Mouse (Mus musculus) gastrocnemius, adult 18-20 months (tissue): ENCODE data around the gene Phlpp1. TPM values are rescaled to one million over a fixed set of nuclear protein-coding genes. Genes with fewer than 3 reads are reported as not detected.
"Not testable (repeated sequence)": the region's sequence is repeated elsewhere in the genome, so short reads cannot be mapped to it uniquely, and the experiment has no call there.

ENCODE experiments used
- DNase-seq: peaks from one replicate; pipeline ENCODE4 v3.0.0; 2021; ENCODE audit warnings: low spot score
- total RNA-seq, 2 experiments: library from RNA; stranded (reverse); gene quantifications; 2 replicates each; pipeline ENCODE4 v1.2.3; 2021

Gene Phlpp1
- total RNA-seq, 2 experiments from 2014 or later: 7.5 to 8.2 TPM

DNA sequence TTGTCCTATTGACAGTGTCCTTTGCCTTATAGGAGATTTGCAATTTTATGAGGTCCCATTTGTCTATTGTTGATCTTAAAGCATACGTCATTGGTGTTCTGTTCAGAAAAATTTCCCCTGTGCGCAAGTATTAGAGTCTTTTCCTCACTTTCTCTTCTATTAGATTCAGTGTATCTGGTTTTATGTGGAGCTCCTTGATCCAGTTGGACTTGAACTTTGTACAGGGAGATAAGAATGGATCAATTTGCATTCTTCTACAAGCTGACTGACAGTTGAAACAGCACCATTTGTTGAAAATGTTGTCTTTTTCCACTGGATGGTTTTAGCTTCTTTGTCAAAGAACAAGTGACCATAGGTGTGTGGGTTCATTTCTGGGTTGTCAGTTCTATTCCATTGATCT is 140.3 kb downstream of the Phlpp1 start:
- DNase-seq: not testable (repeated sequence)

DNA sequence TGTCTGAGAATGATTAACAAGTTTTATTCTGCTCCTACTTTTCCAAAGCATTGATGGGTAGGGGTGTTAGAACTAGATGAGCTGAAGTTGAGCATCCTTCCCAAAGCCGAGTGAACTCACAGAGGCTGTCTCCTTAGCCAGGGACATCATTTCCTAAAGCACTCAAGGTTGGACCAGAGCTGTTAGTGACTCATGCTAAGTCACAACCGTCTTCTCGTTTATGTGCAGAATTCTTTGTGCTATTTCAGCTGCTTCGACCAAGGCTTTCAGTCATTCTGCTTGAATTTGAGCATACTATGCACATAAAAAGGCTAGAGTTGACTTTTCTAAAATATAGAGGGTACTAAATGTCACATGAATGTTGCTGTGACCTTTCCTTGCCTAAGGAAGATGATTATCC is 142.9 kb downstream of the Phlpp1 start:
- no peak for DNase-seq

DNA sequence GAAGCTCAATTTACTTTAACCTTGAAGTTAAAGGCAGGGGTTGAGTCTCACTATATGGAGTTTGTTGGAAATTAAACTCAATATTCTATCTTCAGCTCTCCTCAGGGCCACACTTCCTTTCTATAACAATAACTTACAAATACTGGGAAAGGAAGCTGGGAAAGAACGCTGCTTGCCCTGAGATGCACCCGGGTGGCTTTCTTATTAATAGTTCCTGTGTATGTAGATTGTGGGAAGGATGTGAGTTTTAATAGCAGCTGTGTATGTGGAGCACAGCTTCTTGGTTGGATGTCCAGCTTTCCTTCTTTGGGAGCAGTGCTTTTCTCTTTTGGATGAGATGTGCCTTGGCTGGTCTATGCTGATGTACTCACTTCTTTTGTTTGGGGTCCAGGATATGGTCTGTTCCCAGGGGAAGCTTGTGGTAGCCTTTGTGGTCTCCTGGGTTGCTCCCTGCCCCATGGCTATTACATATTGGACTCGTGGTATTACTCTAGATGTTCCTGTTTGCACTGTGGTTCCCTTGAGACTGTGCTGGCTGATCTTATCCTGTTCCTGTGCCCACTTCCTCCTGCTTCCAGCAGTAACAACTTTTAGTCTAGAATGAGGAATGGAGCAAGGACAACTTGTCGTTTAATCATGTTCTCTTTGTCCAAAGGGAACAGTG is 145.2 kb downstream of the Phlpp1 start:
- DNase-seq: peak; percentile 68

DNA sequence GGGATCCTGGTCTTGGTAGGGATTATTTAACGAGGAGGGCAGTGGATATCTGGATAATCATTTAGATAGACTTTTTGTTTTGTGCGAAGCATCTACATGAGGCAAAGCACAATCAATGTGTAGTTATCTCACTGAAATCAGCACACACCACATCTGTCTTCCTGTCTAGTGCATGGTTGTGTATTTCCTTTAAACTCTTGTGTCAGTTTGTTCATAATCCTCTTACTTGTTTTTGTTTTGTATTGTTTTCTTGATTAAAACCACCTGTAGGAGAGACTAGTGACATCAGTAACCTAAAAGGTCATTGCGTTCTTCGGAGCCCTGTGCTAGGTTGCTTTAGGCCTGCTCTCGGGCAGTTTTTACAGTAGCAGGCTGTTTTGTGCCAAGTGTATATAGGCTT is 146.8 kb downstream of the Phlpp1 start:
- no peak for DNase-seq

DNA sequence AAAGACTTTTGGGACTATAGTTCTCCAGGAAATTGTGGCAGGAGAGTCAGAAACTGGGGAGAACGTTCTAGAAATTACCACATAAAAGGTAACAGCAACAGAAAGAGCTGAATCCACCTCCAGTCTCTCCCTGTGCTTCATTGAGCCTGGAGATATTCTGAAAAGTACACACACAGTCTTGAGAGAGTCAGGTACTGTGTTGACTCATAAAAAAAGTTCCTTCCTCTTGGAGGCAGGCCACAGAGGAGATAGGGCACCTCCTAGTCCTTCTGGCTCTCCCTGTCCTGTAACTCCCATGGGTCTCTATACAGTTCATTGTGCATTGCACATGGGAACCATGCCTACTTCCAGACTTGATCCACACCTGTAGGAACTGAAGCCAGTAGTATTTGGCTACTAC is 149.0 kb downstream of the Phlpp1 start:
- DNase-seq: no peak

DNA sequence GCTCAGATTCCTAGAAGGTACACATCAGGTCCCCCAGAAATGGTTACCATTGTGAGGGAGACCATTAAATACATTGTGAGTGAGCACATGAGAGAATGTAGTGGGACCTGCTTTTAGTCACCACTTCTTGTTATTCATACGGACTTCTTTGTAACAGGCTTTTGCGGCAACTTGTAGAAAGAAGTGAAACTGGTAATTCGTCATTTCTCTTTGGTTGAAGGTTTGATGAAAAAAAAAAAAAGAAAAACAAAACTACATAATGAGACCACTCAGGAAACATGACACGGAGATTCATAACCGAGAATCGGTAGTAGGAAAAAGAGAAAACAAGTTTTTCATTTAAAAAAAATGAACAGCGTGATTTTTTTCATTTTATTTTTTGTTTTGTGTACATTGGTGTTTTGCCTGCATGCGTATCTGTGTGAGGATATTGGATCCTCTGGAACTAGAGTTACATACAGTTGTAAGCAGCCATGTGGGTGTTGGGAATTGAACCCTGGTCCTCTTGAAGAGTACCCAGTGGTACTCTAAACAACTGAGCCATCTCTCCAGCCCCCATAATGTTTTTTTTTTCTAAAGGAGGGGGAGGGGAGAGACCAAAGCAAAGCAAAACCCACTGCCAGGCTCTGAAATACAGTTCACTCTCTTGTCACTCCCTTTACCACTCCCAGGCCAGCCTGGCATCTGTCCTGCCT is 150.0 kb downstream of the Phlpp1 start:
- DNase-seq: no peak

DNA sequence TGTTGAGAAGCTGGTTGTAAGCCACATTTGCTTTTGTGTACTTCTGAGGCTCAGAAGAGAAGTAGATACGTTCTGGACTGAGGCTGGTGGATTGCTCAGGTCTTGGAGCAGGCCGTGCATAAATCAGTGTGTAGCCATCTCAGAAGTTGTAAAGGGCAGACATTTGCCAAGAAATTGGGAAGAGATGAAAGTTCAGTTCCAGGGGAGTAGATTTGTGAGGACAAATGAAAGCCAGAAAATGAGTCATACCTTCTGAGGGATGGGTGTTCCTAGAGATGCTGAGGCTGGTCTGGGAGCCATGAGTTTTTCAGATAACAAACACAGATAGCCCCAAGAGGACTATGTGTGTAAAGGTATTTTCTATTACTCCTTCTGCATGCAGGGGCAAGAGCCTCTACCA is 155.1 kb downstream of the Phlpp1 start:
- DNase-seq: no peak

DNA sequence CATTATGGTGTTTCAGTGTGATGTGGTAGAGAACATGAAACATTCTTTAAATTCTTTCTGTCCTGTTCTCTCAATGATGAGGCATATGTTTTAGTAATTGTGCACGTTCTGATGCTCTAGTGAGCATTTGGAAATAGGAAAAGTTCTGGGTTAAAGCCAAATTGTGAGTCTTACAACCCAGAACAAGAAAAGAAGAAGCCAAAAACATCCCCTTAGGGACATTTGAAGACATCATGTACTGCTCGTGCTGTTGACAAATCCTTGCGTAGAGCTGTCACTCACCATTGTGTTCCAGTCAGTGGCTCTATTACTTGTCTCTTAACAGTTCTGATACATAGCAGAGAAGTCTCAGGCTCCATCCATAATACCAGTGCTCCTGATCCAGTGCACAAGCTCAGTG is 170.5 kb downstream of the Phlpp1 start:
- no peak for DNase-seq

DNA sequence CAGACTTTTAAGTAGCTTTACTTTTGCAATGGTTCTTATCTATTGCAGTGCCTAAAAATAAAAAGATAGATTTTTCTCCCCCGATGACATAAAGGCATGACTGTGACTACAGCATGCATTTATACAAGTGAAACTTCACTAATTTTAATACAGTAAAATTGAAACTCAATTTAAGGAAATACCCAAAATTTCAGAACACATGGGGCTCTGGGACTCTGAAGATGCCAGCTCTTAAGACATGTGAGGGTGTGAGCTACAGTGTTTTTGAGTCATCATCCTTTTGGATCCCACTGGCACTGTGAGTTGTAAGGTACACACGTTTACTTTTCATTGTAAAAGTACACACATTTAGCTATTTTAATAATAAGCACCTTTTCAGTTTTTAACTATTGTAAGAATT is 173.7 kb downstream of the Phlpp1 start:
- no peak for DNase-seq

DNA sequence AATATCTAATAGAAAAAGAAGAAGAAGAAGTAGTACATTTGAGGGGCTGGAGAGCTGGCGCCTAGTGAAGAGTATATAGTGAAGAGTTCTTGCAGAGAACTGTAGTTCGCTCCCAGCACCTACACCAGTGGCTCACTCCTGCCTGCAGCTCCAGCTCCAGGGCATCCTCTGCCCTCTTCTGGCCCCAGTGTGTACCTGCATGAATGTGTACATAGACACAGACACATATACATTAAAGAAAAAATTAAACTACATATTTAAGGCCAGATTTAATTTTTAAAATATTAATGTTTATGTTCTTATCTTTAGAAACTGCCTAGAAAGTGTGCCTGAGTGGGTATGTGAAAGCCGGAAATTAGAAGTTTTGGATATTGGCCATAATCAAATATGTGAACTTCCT is 175.2 kb downstream of the Phlpp1 start:
- no peak for DNase-seq

DNA sequence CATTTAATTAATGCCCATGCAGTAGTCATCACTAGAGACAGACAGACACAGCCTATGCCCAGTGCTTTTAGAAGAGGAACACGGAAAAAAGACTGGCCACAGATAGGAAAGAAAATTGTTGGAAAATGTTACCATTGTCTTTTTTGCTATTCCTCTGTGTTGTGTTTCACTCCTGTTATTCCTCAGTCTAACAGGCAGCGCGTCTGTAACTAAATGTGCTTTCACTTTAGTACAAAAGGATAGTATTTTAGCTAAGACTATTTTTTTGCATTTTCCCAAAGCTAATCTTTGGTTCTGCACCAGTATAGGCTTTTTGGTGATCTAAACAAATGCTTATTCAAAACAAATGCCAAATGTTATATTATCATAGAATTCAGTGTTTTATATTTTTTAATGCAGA is 177.6 kb downstream of the Phlpp1 start:
- DNase-seq: no peak

DNA sequence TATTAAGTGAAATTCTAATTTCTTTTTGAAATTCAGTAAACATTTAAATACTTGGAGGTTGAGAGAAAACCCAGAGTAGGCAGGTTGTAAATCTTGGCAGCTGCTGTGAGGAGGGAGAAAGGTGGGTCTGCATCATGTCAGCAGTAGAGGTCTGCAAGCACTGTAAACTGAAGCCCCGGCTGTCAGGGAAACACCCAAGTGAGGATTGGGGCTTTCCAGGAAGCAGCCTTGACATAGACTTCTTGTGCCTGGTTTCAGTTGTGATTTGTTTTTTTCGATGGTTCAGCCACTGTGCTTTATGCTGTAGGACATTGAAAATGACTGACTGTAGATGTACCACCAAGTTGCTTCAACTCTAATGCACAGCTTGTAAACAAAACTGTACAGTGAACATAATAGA is 180.0 kb downstream of the Phlpp1 start:
- DNase-seq: no peak

DNA sequence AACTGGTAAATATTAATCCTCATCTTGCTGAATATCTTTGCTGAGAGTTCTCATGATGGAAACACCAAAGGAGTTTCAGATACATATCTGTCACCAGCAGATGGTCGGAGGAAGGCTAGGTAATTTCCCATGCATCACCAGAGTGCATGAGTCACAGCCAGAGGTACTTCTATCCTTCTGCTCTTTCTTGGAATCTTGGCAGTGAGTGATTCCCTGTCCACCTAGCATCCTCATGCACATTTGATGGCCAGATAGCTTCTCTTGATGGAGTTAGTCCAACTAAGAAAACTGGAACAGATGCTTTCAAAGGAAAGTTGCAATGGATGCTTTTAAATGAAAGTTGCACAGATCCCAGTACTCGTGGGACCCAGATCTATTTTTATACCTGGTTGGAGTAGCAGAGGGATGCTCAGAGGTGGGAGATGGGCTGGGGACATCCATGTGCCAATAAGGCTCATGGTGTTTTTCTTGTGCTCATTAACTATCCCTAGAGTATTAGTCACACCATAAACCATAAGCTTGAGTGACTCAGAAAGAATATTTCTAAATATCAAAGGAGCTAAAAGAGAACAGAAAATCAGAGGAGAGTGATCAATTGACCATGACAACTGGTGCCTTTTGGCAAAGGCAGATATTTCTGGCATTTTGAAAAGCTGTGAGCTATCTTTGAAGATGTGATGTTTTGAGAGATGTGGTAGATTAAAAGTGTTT is 181.4 kb downstream of the Phlpp1 start:
- no peak for DNase-seq

DNA sequence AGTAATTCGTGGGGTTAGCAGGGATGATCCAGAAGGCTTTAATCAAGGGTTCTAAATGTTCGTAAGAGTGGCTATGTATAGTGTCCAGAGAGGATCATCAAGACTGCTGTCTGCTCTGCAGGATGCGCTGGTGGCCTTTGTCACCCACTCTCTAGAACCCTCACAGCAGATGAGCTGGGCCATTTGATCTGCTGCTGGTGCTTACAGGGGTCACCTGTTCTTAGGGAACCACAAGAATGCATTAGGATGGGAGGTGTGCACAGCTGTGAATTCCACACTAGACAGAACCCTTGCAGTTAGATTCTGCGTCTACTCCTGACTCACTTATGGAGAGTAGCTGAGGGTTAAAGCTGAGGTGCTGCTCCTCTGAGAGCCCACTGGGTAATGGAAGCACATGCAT is 182.4 kb downstream of the Phlpp1 start:
- DNase-seq: no peak

DNA sequence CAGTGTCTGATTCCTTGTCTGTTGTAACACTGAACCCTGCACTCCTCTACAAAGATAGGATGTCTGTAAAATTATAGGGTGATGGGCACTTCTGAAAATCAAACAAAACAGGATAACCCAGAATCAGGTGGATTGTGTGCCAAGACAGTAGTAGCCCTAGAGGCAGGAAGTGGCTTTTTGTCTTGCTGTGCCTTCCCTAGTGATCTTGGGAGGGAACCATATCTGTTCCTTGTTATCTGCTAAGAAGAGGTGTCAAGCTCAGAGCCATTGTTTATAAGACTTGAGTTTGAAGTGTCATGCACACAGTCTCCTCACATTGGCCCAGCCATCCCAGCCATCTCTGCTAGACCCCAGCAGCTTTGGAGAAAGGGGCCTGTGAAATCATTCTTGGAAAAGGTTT is 187.9 kb downstream of the Phlpp1 start:
- DNase-seq: no peak

DNA sequence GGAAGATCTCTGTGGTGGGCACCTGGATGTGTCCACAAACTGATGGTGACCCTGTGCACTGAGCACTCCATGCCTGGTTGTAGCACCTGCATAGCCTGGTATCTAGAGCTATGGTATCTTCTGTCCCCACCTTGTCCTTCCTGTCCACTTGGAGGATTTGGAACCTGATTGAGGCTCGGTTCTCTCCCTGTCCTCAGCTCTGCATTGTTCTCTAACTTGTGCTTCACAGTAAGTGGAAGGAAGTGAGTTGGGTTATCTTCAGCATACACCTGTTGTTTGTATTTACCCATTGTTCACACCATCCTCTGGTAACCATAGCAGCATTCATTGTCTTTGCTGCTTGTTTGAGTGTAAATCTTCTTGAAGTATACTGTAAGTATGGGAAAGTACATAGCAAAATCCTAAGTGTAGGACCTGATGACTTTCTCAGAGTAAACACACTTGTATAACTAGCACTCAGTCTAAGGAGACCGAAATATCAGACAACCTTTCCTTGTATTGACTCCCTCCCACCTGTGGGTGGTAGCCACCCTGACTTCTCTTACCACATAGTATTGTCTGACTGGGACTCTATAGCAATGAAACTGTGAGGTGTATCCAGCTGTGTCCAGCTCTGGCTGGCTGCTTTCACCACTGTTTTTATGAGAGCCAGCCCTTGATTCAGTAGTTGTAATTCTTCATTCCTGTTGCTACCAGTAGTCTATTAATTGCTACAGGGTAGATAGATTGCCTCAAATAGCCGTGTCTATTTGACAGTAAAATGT is 191.5 kb downstream of the Phlpp1 start:
- DNase-seq: no peak

DNA sequence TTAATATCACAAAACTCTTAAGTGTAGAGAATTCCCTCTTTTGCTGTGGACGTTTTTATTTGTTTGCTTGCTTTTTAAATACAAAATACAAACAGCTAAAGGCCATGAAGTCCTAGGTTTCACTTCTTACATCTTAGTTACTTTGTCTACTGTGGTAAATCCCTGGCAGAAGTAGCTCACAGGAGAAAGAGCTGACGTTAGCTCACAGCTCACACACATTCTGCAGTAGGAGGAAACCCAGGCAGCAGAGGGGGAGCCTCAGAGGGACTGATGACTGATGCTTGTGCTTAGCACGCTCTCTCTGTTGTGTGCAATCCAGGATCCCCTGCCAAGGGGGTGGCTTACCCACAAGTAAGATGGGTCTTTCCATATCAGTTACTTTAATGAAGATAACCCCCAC is 197.8 kb downstream of the Phlpp1 start:
- DNase-seq: no peak

DNA sequence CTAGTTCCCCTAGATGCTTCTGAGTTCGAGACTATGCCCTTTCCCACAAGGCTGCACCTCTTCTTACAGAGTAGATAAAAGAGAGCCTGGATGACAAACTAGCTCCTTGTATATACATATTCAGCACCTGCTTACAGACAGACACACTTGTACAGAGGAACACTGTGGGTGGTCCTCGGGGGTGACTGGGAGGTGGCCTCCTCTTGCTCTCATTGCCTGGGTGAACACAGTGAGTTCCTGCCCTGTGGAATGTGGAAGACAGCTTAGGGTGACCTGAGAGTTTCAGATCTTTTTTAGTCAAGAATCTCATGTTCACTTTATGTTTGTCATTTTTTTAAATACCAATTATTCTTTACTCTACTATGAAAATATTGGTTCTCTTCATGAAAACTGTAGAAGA is 200.9 kb downstream of the Phlpp1 start:
- no peak for DNase-seq

DNA sequence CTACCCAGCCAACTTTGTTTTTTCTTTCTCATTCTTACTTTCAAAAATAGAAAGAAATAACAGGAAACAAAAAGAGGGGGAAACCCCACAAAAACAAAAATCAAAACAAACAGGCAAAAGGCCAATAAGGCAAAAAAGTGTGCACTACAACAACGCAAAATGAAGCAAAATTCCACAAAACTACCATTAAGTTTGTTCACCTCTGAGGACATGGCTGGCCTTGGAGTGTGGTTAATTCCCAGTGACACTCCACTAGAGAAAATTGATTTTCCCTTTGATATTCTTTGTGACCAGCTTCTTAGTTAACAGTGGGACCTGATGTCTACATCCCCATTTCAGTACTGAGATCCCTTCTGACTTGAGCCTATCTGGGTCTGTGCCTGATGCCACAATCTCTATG is 202.1 kb downstream of the Phlpp1 start:
- no peak for DNase-seq

DNA sequence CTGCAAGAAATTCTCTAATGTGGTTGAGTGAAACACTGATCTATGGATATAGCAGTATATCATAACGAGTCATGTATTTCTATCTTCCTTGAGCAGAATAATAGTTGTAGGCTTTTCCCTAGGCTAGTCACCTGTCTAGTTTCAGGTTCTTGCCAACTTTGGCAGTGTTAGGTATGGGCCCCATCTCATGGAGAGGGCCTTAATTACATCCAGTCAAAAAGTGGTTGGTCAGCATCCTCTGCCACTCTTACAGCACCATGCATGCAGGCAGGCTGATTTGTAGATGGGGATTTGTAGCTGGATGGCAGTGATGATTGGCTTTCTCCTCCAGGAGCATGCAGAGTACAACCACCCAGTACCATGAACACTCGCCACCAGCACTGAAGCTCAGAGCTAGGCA is 202.7 kb downstream of the Phlpp1 start:
- DNase-seq: no peak

DNA sequence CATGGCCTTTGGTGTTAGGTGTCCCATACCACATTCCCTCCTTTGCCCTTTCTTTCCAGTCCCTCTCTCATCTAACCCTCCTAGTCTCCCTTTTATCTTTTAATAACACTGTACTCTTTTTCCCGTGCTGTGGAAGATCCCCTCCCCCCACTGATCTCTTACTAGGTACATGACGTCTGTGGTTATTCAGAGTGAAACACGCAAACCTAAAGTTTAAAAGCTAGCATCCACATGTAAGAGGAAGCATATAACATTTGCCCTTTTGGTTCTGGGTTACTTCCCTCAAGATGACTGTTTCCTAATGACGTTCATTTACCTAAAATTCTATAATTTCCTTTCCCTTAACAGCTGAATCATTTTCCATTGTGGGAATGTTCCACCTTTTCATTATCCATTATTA is 203.4 kb downstream of the Phlpp1 start:
- no peak for DNase-seq

DNA sequence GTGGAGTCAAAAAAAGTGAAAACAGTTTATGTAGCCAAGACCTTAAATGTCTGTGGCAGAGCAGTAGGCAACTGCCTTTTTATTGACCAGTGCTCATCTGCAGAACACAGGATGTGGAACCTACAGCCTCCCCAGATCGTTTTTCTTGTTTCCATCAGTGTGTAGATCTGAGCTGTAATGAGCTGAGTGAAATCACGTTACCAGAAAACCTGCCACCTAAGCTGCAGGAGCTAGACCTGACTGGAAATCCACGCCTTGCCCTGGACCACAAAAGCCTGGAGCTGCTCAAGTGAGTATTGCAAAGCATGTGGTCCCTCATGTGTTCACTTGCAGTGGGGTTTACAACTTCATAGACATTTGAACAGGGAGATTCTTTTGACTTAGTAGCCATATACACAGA is 204.5 kb downstream of the Phlpp1 start:
- DNase-seq: no peak
